Mouse (Mus musculus): ENCODE data around the gene Hmga2.
A peak's percentile ranks its signal among the peaks of the same experiment; 100 is the strongest.

The Hmga2 gene

GRCm38 (mm10) chr10:120424015-120424414 is 52.3 kb downstream of the Hmga2 start:
- no peak for DNase-seq (ENCODE audit: low read depth, low spot score)

DNA sequence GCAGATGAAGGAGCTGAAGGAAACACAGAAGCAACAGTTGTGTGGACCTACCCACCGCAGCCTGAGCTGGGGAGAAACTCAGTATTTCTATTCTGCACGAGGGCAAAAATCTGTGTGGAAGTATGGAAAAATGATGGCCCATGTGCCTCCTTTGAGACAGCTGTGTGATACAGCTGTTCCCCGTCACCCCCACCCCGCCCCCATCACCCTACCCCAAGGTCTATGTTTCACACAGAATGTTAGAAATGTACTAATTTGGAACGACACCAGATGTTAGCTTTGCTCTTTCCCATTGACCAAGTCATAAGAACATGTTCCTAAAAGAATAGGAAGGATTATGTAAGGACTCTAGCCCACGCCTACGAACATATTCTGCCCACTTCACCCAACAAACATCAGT is 53.0 kb downstream of the Hmga2 start:
- no peak for DNase-seq (ENCODE audit: low read depth, low spot score)

GRCm38 (mm10) chr10:120422820-120423219 is 53.4 kb downstream of the Hmga2 start:
- peak; percentile 17 for DNase-seq (ENCODE audit: low read depth, low spot score)

GRCm38 (mm10) chr10:120422050-120422449 is 54.2 kb downstream of the Hmga2 start:
- DNase-seq (ENCODE audit: low read depth, low spot score), result peak; percentile 86

DNA sequence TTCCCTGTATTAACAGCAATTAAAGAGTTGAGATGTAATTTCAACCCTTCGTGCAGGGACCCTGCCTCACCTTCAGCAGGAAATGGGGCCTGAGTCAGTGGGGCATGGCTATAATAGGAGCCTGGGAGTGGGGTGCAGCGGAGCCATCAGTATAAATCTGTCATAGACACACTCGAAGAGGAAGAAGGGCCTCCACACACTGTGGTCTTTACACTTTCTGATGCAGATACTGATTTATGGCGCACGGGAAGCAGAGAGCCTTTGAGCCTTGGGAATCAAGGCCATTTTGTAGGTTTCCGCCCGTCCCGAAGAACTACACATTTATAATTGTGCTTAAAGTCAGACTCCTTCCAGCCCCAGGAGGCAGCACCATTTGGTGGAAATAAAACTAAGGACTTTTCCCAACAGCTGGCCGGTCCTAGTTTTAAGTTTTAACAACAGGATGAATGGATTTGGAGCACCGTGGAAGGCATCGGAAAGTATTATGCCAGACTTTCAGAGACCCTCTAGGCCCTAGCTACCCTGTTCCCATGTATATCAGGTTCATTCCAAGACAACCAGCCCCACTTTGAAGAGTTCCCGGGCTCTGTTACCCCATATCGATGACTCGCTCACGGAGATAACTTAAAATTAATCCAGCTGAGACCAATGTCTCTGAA is 55.2 kb downstream of the Hmga2 start:
- DNase-seq (ENCODE audit: low read depth, low spot score), result no peak

- no peak for DNase-seq (ENCODE audit: low read depth, low spot score)
These were observed 57.3 kb downstream of the Hmga2 start for GRCm38 (mm10) chr10:120418738-120419523.

DNA sequence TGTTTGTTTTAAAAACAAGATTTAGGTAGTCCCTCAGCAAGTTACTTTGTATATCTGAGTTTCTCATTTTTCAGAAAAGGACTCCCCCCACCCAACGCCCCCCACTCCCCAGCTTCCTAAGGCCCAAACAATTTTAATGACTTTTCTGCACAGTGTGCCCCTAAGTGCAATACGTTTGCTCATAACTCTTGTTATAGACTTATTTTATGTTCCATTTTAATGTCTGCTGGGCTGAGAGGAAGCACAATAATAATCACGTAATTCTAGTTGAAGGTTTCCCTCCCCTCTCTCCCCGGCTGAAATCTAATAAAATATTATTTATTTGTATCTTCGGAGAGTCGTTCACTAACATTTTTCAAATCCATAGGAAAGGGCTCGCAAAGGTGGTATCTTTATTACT is 58.1 kb downstream of the Hmga2 start:
- DNase-seq (ENCODE audit: low read depth, low spot score), result no peak

DNA sequence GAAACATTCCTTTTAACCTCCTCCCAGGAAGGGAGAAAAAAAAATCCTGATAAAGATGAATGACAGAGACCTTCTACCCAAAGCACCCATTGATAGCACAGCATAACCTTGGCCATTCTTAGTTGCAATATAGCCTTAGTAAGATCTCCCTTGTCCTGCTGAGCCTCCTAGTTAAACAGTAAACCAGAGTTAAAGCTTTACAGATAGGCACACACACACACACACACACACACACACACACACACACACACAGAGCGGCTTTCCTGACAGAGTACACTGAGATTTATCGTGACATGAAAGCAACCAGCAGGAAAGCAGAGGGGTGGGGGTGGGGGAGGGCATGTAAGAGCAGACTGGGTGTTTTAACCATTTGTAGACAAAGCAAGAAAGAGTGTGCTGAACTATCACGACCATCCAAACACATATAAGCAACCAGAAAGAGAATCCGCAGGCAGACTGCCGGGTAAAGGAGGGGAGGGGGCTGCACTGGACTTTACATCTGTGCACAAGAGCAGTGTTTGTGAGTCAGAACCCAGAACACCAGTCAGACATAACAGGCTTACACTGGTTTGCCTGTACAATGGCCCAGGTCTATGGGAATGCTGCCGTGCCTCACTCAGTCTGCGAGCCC is 58.7 kb downstream of the Hmga2 start:
- DNase-seq (ENCODE audit: low read depth, low spot score), result no peak

GRCm38 (mm10) chr10:120417116-120417487 is 59.2 kb downstream of the Hmga2 start:
- no peak for DNase-seq (ENCODE audit: low read depth, low spot score)

- no peak for DNase-seq (ENCODE audit: low read depth, low spot score)
These were observed 59.6 kb downstream of the Hmga2 start for GRCm38 (mm10) chr10:120416628-120417027.

DNA sequence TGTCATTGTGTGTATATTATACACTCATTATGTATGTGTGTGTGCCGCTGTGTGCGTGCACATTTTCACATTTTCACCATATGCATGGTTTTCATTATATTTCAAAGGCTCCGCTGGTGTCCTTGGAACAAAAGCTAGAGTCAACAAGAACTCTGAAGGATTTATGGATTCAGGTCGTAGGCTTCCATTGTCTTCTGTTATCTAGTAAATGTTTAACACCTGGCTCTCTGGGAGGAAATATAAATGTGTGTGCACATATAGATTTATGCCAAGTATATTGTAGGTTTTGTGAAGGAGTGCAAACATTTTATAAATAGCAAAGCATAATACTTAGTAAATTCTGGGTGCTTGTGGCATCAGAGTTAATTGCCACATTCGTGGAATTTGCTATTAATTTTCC is 64.1 kb downstream of the Hmga2 start:
- no peak for DNase-seq (ENCODE audit: low read depth, low spot score)

DNA sequence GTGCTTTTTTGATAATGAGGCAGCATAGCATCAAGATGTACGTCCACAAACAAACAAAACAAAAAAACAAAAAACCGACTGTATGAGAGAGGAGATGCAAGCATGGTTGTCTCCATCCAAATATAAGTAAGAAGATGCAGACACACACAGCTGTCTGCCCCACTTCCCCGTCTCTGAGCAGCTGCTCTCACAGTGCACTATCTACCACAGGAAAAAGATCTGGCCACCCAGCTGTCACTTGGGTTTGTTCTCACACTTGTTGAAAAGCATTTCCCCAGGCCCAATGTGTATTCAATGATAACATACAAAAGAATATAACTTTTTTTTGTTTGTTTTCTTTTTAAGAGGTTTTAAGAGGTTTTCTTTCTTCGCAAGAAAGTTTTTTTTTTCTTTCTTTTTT is 65.3 kb downstream of the Hmga2 start:
- no peak for DNase-seq (ENCODE audit: low read depth, low spot score)

DNA sequence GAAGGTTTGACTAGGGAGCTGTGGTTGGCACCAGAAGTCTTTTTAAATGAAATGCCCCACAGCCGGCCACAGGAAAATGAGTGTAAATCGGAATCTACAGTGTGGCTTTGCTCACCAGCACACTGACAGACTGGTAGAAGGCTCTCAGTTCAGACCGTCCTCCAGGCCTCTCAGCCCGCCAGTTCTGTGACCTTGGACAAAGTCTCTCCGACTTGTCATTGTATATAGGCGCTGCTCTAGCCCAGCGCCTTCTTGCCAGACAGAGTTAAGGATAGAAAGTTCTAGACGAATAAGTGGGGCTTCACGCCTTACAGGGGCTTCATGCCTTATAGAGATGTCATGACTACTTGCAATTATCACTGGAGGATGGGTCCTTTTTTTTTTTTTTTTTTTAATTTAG is 67.1 kb downstream of the Hmga2 start:
- DNase-seq (ENCODE audit: low read depth, low spot score), result no peak

DNA sequence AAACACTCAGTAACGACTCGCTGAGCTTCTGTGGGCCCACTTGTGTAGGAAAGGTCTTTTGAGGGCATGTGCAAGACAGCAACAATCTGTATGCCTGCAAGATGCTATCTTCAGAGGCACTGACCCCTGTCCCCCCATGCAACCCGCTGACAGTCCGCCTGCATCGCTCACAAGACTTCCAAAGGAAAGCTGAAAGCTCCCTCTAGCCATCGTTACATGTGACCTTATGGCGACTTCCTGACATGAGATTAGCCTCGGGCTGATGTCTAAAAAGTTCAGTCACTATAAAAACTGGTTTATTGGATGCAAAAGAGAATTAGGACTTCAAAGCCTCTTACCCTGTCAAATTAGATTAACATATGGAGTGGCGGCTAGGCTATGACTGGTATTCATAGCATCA is 69.0 kb downstream of the Hmga2 start:
- no peak for DNase-seq (ENCODE audit: low read depth, low spot score)

DNA sequence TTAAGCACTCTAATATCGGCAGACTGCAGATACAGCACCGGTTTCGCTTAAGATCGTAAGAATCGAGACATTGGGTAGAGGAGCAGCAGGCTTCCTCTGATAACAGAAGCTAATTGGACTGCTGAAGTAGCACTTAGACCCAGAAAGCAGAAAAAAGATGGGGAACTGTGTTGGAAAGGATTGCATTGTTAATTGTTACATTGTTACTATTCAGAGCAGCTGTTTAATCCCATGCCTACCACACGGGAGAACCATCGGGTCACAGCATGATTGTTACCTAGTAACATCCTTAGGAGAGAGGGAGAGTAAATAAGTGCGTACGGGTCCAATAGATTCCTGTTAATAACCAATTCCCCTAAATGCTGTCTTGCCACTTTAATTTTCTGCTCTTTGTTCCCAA is 70.2 kb downstream of the Hmga2 start:
- no peak for DNase-seq (ENCODE audit: low read depth, low spot score)

DNA sequence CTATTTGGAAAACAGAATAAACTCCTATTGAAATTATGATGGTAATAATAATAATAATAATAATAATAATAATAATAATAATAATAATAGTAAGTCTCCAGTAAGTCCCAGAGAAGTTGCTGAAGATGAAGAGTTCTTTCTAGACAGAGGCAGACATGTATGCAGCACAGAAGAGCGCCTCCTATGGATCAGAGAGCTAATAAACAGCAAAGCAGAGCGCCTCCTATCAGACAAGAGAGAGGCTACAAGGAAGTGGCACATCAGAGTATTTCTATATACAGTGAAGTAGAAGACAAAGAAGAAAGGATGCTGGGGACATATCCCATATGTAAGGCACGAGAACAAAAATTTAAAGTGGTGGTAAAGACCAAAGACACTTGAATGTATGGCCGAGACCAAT is 70.9 kb downstream of the Hmga2 start:
- DNase-seq (ENCODE audit: low read depth, low spot score), result no peak

GRCm38 (mm10) chr10:120402966-120403365 is 73.3 kb downstream of the Hmga2 start:
- DNase-seq (ENCODE audit: low read depth, low spot score), result no peak

- no peak for DNase-seq (ENCODE audit: low read depth, low spot score)
These were observed 74.5 kb downstream of the Hmga2 start for GRCm38 (mm10) chr10:120401787-120402186.

- no peak for DNase-seq (ENCODE audit: low read depth, low spot score)
These were observed 76.3 kb downstream of the Hmga2 start for GRCm38 (mm10) chr10:120399846-120400510.

DNA sequence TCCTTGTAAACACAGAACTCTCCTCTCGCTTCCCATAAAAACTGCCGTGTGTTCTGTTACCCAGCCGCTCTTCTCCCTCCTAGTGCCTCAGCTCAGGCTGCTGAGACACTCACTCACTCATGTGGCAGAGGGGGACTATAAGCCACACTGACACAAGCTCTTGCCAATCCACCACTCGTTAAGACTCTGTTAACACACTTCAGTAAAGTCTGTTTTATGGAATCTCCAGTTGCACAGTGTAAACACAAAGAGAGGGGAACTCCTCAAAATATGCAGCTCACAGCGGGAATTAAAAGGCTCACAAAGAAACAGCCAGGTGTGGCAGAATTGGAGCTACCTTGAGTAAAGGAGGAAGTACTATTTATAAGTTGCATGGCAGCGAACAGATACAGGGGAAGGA is 77.5 kb downstream of the Hmga2 start:
- DNase-seq (ENCODE audit: low read depth, low spot score), result no peak

DNA sequence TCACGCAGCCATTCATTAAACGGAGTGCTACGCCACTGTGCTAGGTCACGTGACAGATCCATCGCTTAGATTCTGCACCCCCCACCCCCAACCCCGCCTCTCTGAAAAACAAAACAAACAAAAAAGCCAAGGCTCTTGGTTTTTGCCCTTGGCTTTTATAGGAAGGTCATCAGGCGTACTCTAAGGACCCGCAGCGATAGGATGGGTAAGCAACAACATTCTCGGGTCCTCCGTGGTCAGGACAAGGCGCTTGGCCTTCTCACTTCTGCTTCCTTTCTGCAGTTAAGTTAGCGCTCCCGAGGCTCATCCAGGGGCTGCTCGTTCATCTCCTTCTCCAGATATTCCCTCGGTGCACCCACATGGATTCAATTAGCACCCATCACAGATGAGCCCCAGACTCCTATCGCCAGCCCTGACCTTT is 79.0 kb downstream of the Hmga2 start:
- DNase-seq (ENCODE audit: low read depth, low spot score), result no peak

DNA sequence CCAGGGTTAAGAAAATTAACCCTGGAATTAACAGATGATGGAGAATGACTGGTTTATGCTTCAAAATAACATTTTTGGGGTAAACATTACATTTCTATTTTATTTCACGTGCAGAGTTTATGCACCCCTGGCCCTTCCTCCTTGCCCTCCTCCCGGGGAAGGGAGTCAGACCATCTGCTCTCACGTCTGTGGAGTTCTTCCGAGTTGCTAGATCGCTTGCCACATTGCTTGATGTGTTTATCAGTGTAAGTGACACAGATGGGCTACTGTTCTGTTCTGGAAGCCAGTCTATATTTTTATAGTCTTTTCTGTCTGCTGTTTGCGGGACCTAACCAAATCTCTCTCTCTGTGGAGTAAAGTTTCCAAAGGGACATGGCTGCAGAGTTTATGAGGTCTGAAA is 80.7 kb downstream of the Hmga2 start:
- DNase-seq (ENCODE audit: low read depth, low spot score), result no peak
